Mouse (Mus musculus): ENCODE measurements around the gene Abcb5. TPM values are rescaled to one million over a fixed set of nuclear protein-coding genes. Genes with fewer than 3 reads are reported as not detected.

Gene Abcb5
- polyA plus RNA-seq, 1 experiment from 2014 or later = not detected

- 27% methylated on average over 5 of the region's 5 CpGs for WGBS
- Histone ChIP-seq H3K36me3 (ENCODE audit: control insufficient read depth, insufficient read depth, low read length) (no peaks in the 10 kb centered on the region), H3K9ac (ENCODE audit: low read length) (no peak overlapping the region), H3K27ac (ENCODE audit: low read length) (no peak overlapping the region), H3K27me3 (ENCODE audit: control insufficient read depth, insufficient read depth, low read length) (no peaks in the 10 kb centered on the region), H3K4me2 (ENCODE audit: low read depth, low read length) (no peak overlapping the region), H3K9me3 (replicated peaks; ENCODE audit: control insufficient read depth, low read length) (no peaks in the 10 kb centered on the region), H3K4me1 (ENCODE audit: control insufficient read depth, insufficient read depth, low read length) (peaks cover 6% of the 10 kb centered on the region; the same call in 1 of the 2 replicates), H3K4me3 (replicated peaks; ENCODE audit: low read length) (no peak overlapping the region)
- ATAC-seq (ENCODE audit: insufficient read depth, low FRiP score) = no peak
These were observed 64.0 kb downstream of the Abcb5 start for GRCm38 (mm10) chr12:118902249-118902648.

GRCm38 (mm10) chr12:118887964-118888363, 78.3 kb downstream of the Abcb5 start:
- H3K4me3 ChIP-seq (replicated peaks; ENCODE audit: low read length) = no peak overlapping the region

GRCm38 (mm10) chr12:118882790-118883189, 83.4 kb downstream of the Abcb5 start:
- Histone ChIP-seq H3K4me3 (replicated peaks; ENCODE audit: low read length) (no peak overlapping the region), H3K9me3 (replicated peaks; ENCODE audit: control insufficient read depth, low read length) (no peaks in the 10 kb centered on the region), H3K9ac (ENCODE audit: low read length) (no peak overlapping the region), H3K27me3 (ENCODE audit: control insufficient read depth, insufficient read depth, low read length) (no peaks in the 10 kb centered on the region), H3K27ac (ENCODE audit: low read length) (no peak overlapping the region), H3K4me1 (ENCODE audit: control insufficient read depth, insufficient read depth, low read length) (no peaks in the 10 kb centered on the region), H3K36me3 (ENCODE audit: control insufficient read depth, insufficient read depth, low read length) (no peaks in the 10 kb centered on the region), H3K4me2 (ENCODE audit: low read depth, low read length) (no peak overlapping the region)
- no peak for ATAC-seq (ENCODE audit: insufficient read depth, low FRiP score)

More at GRCm38 (mm10) chr12:118887964-118888363, 78.3 kb downstream of the Abcb5 start:
- Histone ChIP-seq H3K4me1 (ENCODE audit: control insufficient read depth, insufficient read depth, low read length) (0 out of 2 replicates have a peak, but pooled peaks cover 3% of the 10 kb centered on the region), H3K9me3 (replicated peaks; ENCODE audit: control insufficient read depth, low read length) (no peaks in the 10 kb centered on the region), H3K27ac (ENCODE audit: low read length) (no peak overlapping the region), H3K9ac (ENCODE audit: low read length) (no peak overlapping the region), H3K27me3 (ENCODE audit: control insufficient read depth, insufficient read depth, low read length) (no peaks in the 10 kb centered on the region), H3K4me2 (ENCODE audit: low read depth, low read length) (no peak overlapping the region), H3K36me3 (ENCODE audit: control insufficient read depth, insufficient read depth, low read length) (no peaks in the 10 kb centered on the region)
- no peak for ATAC-seq (ENCODE audit: insufficient read depth, low FRiP score)
- WGBS = 51% methylated on average over 2 of the region's 2 CpGs

GRCm38 (mm10) chr12:118872673-118873072, 93.5 kb downstream of the Abcb5 start:
- WGBS = 57% methylated on average over 8 of the region's 8 CpGs
- no peak for ATAC-seq (ENCODE audit: insufficient read depth, low FRiP score)
- no peak overlapping the region for H3K27ac ChIP-seq (ENCODE audit: low read length)
- no peaks in the 10 kb centered on the region for H3K4me1 ChIP-seq (ENCODE audit: control insufficient read depth, insufficient read depth, low read length)
- no peak overlapping the region for H3K4me2 ChIP-seq (ENCODE audit: low read depth, low read length)
- no peaks in the 10 kb centered on the region for H3K36me3 ChIP-seq (ENCODE audit: control insufficient read depth, insufficient read depth, low read length)
- H3K9me3 ChIP-seq (replicated peaks; ENCODE audit: control insufficient read depth, low read length) = no peaks in the 10 kb centered on the region
- no peak overlapping the region for H3K4me3 ChIP-seq (replicated peaks; ENCODE audit: low read length)
- H3K9ac ChIP-seq (ENCODE audit: low read length) = no peak overlapping the region
- no peaks in the 10 kb centered on the region for H3K27me3 ChIP-seq (ENCODE audit: control insufficient read depth, insufficient read depth, low read length)

- Histone ChIP-seq H3K4me2 (ENCODE audit: low read depth, low read length) (no peak overlapping the region), H3K36me3 (ENCODE audit: control insufficient read depth, insufficient read depth, low read length) (no peaks in the 10 kb centered on the region), H3K4me1 (ENCODE audit: control insufficient read depth, insufficient read depth, low read length) (no peaks in the 10 kb centered on the region), H3K4me3 (replicated peaks; ENCODE audit: low read length) (no peak overlapping the region), H3K27ac (ENCODE audit: low read length) (no peak overlapping the region), H3K9me3 (replicated peaks; ENCODE audit: control insufficient read depth, low read length) (no peaks in the 10 kb centered on the region), H3K27me3 (ENCODE audit: control insufficient read depth, insufficient read depth, low read length) (peaks cover 40% of the 10 kb centered on the region), H3K9ac (ENCODE audit: low read length) (no peak overlapping the region)
- 2% methylated on average over 7 of the region's 7 CpGs for WGBS
- no peak for ATAC-seq (ENCODE audit: insufficient read depth, low FRiP score)
These were observed 110.1 kb downstream of the Abcb5 start for GRCm38 (mm10) chr12:118856151-118856550.

GRCm38 (mm10) chr12:118854831-118855453, 111.3 kb downstream of the Abcb5 start:
- H3K27ac ChIP-seq (ENCODE audit: low read length) = no peak overlapping the region
- peak overlapping the region; percentile 59 for H3K4me2 ChIP-seq (ENCODE audit: low read depth, low read length)
- H3K9me3 ChIP-seq (replicated peaks; ENCODE audit: control insufficient read depth, low read length) = no peaks in the 10 kb centered on the region
- H3K4me1 ChIP-seq (ENCODE audit: control insufficient read depth, insufficient read depth, low read length) = no peaks in the 10 kb centered on the region
- 0 out of 2 replicates have a peak overlapping the region, but pooled peaks have one; percentile 6 for H3K9ac ChIP-seq (ENCODE audit: low read length)
- peak; percentile 93 for ATAC-seq (ENCODE audit: insufficient read depth, low FRiP score)
- no peaks in the 10 kb centered on the region for H3K36me3 ChIP-seq (ENCODE audit: control insufficient read depth, insufficient read depth, low read length)
- whole genome bisulfite sequencing = under 1% methylated on average over 34 of the region's 34 CpGs
- H3K27me3 ChIP-seq (ENCODE audit: control insufficient read depth, insufficient read depth, low read length) = peaks cover 48% of the 10 kb centered on the region
- peak overlapping the region; percentile 47 for H3K4me3 ChIP-seq (replicated peaks; ENCODE audit: low read length)

- Histone ChIP-seq H3K9me3 (replicated peaks; ENCODE audit: control insufficient read depth, low read length) (no peaks in the 10 kb centered on the region), H3K27ac (ENCODE audit: low read length) (no peak overlapping the region), H3K4me3 (replicated peaks; ENCODE audit: low read length) (peak overlapping the region; percentile 47), H3K36me3 (ENCODE audit: control insufficient read depth, insufficient read depth, low read length) (no peaks in the 10 kb centered on the region), H3K27me3 (ENCODE audit: control insufficient read depth, insufficient read depth, low read length) (peaks cover 53% of the 10 kb centered on the region), H3K4me2 (ENCODE audit: low read depth, low read length) (peak overlapping the region; percentile 59), H3K9ac (ENCODE audit: low read length) (no peak overlapping the region), H3K4me1 (ENCODE audit: control insufficient read depth, insufficient read depth, low read length) (no peaks in the 10 kb centered on the region)
- no peak for ATAC-seq (ENCODE audit: insufficient read depth, low FRiP score)
- 3% methylated on average over 10 of the region's 10 CpGs for WGBS
These were observed 111.8 kb downstream of the Abcb5 start for GRCm38 (mm10) chr12:118854401-118854800.

GRCm38 (mm10) chr12:118853331-118853730, 112.9 kb downstream of the Abcb5 start:
- Histone ChIP-seq H3K4me1 (ENCODE audit: control insufficient read depth, insufficient read depth, low read length) (peaks cover 5% of the 10 kb centered on the region; the same call in 1 of the 2 replicates), H3K9ac (ENCODE audit: low read length) (no peak overlapping the region), H3K27me3 (ENCODE audit: control insufficient read depth, insufficient read depth, low read length) (peaks cover 63% of the 10 kb centered on the region), H3K4me2 (ENCODE audit: low read depth, low read length) (no peak overlapping the region), H3K27ac (ENCODE audit: low read length) (no peak overlapping the region), H3K9me3 (replicated peaks; ENCODE audit: control insufficient read depth, low read length) (no peaks in the 10 kb centered on the region), H3K4me3 (replicated peaks; ENCODE audit: low read length) (no peak overlapping the region), H3K36me3 (ENCODE audit: control insufficient read depth, insufficient read depth, low read length) (no peaks in the 10 kb centered on the region)
- 10% methylated on average over 3 of the region's 3 CpGs for WGBS
- ATAC-seq (ENCODE audit: insufficient read depth, low FRiP score) = no peak

- Histone ChIP-seq H3K4me2 (ENCODE audit: low read depth, low read length) (no peak overlapping the region), H3K9me3 (replicated peaks; ENCODE audit: control insufficient read depth, low read length) (no peaks in the 10 kb centered on the region), H3K27me3 (ENCODE audit: control insufficient read depth, insufficient read depth, low read length) (peaks cover 75% of the 10 kb centered on the region), H3K4me1 (ENCODE audit: control insufficient read depth, insufficient read depth, low read length) (peaks cover 11% of the 10 kb centered on the region), H3K9ac (ENCODE audit: low read length) (no peak overlapping the region), H3K27ac (ENCODE audit: low read length) (no peak overlapping the region), H3K4me3 (replicated peaks; ENCODE audit: low read length) (no peak overlapping the region), H3K36me3 (ENCODE audit: control insufficient read depth, insufficient read depth, low read length) (no peaks in the 10 kb centered on the region)
- ATAC-seq (ENCODE audit: insufficient read depth, low FRiP score) = no peak
- 26% methylated on average over 12 of the region's 12 CpGs for WGBS
These were observed 115.3 kb downstream of the Abcb5 start for GRCm38 (mm10) chr12:118850851-118851410.

All from stomach, embryonic 16.5 days (tissue).